ENCODE assay signal across 8 mouse cellular contexts in the genomic region with DNA sequence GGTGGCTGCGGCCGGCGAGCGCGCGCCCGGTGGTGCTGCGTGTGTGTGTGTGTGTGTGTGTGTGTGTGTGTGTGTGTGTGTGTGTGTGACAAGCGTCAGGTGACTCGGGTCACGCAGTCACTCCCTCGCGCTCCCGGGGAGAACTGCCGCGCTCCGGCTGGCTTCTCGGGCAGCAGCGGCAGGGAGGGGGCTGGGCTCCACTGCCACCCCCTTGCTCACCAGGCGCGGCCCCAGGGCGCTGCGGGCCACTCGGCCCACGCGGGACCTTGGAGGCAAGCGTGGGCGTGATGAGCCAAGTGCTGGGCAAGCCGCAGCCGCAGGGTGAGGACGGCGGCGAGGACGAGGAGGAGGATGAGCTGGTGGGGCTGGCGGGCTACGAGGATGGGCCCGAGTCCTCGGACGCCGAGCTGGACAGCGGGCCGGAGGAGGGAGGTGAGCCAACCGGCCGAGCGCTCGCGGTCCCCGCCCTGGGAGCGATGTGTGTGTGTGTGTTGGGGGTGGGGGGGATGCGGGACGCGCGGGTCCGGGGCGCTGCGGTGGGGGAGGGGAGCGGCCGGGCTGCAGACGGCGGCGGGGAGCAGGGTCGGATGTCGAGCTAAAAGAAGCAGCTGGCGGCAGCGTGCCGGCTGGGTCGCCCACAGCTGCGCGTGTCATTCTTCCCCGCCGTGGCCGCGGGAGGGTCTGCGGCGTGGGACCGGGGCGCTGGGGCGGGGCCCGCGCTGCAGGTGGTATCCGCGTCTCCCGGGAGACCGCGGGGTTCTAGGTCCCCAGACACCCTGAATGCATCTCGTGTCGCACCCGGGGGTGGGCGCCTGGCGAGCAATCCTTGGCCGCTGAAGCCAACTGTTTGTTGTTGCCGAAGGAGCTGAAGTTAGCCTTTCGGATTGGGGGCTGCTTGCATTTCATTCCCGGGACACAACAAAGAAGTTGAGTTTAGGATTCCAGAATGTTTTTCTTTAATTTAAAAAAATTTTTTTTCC. TPM values are rescaled to one million over a fixed set of nuclear protein-coding genes. Genes with fewer than 3 reads are reported as not detected.
DNase-seq lines count a peak whose midpoint lies in the region; ATAC-seq lines count a peak whose summit lies in the region.

No protein-coding gene starts in this region.

- ATAC-seq in activated CD4-positive, CD25-positive, alpha-beta regulatory T cell, adult 4 months, result peak; percentile 50
- peak; percentile 21; the same call in 1 of the 2 replicates for ATAC-seq in common myeloid progenitor, adult 5-6 weeks (replicated peaks; ENCODE audit: low read depth, poor library complexity, severe bottlenecking)
- peak; percentile 47 for ATAC-seq in megakaryocyte, adult 5-6 weeks (ENCODE audit: poor library complexity, severe bottlenecking)

- DNase-seq in gastrocnemius, postnatal 10 days, result peak; percentile 73
- peak; percentile 69 for DNase-seq in induced T-regulatory cell, adult 2 months (ENCODE audit: low read depth)
- peak; percentile 44 to 52 for DNase-seq in left cerebral cortex, adult 9 months (ENCODE audit: low spot score in 2 of 2)
- DNase-seq in right cerebral cortex, postnatal 10 days (ENCODE audit: low spot score in 2 of 2), result peak; percentile 74 to 82
- peak; percentile 39 to 60 for DNase-seq in urinary bladder, postnatal 4 days (ENCODE audit: low spot score in 2 of 2)

RNA-seq across cellular contexts. Expression of a gene that starts 0.6 kb away (rescaled TPM):
- polyA plus RNA-seq in activated CD4-positive, CD25-positive, alpha-beta regulatory T cell, adult 4 months (2017; shearing (Covaris generic)), result 1 to 10 TPM; 4.2 to 4.3 TPM
- total RNA-seq in common myeloid progenitor, adult 5-6 weeks (2017), result 0.18 TPM in 1 of 2 replicates, not detected in the other
- total RNA-seq in gastrocnemius, postnatal 10 days (2021), result 10 to 100 TPM; 85.6 to 93.7 TPM
- 0.33 and 3.5 TPM in 2 replicates for total RNA-seq in megakaryocyte, adult 5-6 weeks (2015)
- total RNA-seq in megakaryocyte, adult 5-6 weeks (2017), result 0.24 and 0.44 TPM in 2 replicates

RNA-seq across cellular contexts. Expression of a gene that starts 32.8 kb away (rescaled TPM):
- 1 to 10 TPM in 1 of 2 experiments, under 1 TPM in 1; 0.99 to 1.4 TPM for polyA plus RNA-seq in activated CD4-positive, CD25-positive, alpha-beta regulatory T cell, adult 4 months (2017; shearing (Covaris generic))
- total RNA-seq in common myeloid progenitor, adult 5-6 weeks (2017), result 1.7 and 1.9 TPM in 2 replicates
- total RNA-seq in gastrocnemius, postnatal 10 days (2021), result 1 to 10 TPM; 2.9 to 3.5 TPM
- total RNA-seq in megakaryocyte, adult 5-6 weeks (2015), result 0.42 TPM in 1 of 2 replicates, not detected in the other
- total RNA-seq in megakaryocyte, adult 5-6 weeks (2017), result 0.33 TPM in 1 of 2 replicates, not detected in the other

RNA-seq across cellular contexts. Expression of a gene that starts 47.8 kb away (rescaled TPM):
- polyA plus RNA-seq in activated CD4-positive, CD25-positive, alpha-beta regulatory T cell, adult 4 months (2017; shearing (Covaris generic)), result 10 to 100 TPM; 41.9 to 42.7 TPM
- 42.0 and 53.7 TPM in 2 replicates for total RNA-seq in common myeloid progenitor, adult 5-6 weeks (2017)
- 10 to 100 TPM; 60.1 to 66.0 TPM for total RNA-seq in gastrocnemius, postnatal 10 days (2021)
- 57.6 and 61.3 TPM in 2 replicates for total RNA-seq in megakaryocyte, adult 5-6 weeks (2015)
- 59.9 and 65.6 TPM in 2 replicates for total RNA-seq in megakaryocyte, adult 5-6 weeks (2017)

Comparison
In these comparisons a context has a peak if more than half of its experiments do, and no peak if none do; other contexts are left out.
1. Peak in every context shown above with its lines: DNase-seq and ATAC-seq.
2. RNA of a gene that starts 0.6 kb away (total RNA-seq): 85.6 to 93.7 TPM in gastrocnemius, postnatal 10 days; 0.24 to 3.5 TPM in megakaryocyte, adult 5-6 weeks and 0.18 TPM in common myeloid progenitor, adult 5-6 weeks; every median in the first group is over 10 times any median in the second.